22 mouse cellular contexts compared by ENCODE assay signal in genomic region chr5:96130683-96131082, GRCm38 (mm10). TPM values are rescaled to one million over a fixed set of nuclear protein-coding genes. Genes with fewer than 3 reads are reported as not detected.
DNase-seq lines count a peak whose midpoint lies in the region; ATAC-seq and TF ChIP-seq lines count a peak whose summit lies in the region.
"Had no signal": no experiment of that assay in that cellular context is flagged by ENCODE, and none has a peak within 500 bp of the region (broad histone marks: within the 10 kb centered on the region; RNA-seq: fewer than 3 reads in every experiment).

No protein-coding gene starts in this region.

- H3K36me3 ChIP-seq in kidney, postnatal 0 days (ENCODE audit: insufficient read depth, low read length) = peaks cover 8% of the 10 kb centered on the region; the same call in 1 of the 2 replicates
- H3K36me3 ChIP-seq in kidney, embryonic 15.5 days = peaks cover 28% of the 10 kb centered on the region

- intact Hi-C loops in left cerebral cortex, postnatal 14 days (cut with DNase I) = no loop called here

- no peaks in the 10 kb centered on the region; the same call in 1 of the 2 replicates for H3K4me1 ChIP-seq in kidney, postnatal 0 days (replicated peaks; ENCODE audit: insufficient read depth, low read length)
- peaks cover 16% of the 10 kb centered on the region for H3K4me1 ChIP-seq in kidney, embryonic 15.5 days

- peak; percentile 23 for DNase-seq in kidney, postnatal 0 days (ENCODE audit: low spot score)
- DNase-seq in left cerebral cortex, postnatal 14 days (ENCODE audit: low spot score in 2 of 2) = no peak
- DNase-seq: adrenal gland, adult 2 months; adrenal gland, adult 8-10 months; adrenal gland, postnatal 10 days; adrenal gland, postnatal 14 days; adrenal gland, postnatal 25 days; adrenal gland, postnatal 36 days; B cell, adult 2 months; cerebellum, adult 11 months; cerebellum, adult 11-12 months; cerebellum, adult 18-20 months; cerebellum, adult 2 months had no signal

- no peak overlapping the region for H3K4me3 ChIP-seq in kidney, postnatal 0 days (replicated peaks; ENCODE audit: low read depth, low read length)
- H3K4me3 ChIP-seq in kidney, embryonic 15.5 days (replicated peaks) = no peak overlapping the region

- H3K4me2 ChIP-seq in kidney, postnatal 0 days (ENCODE audit: low read length) = no peak overlapping the region
- H3K4me2 ChIP-seq in kidney, embryonic 15.5 days = no peak overlapping the region

- H3K27me3 ChIP-seq in kidney, postnatal 0 days (ENCODE audit: insufficient read depth, low read length) = no peaks in the 10 kb centered on the region
- H3K27me3 ChIP-seq in kidney, embryonic 15.5 days = no peaks in the 10 kb centered on the region
- H3K27me3 ChIP-seq: CH12.LX, Patski had no signal

- TF ChIP-seq CTCF in kidney, postnatal 0 days (IDR thresholded peaks at IDR 0.05; ENCODE audit: low read depth) = no peak

- WGBS in kidney, postnatal 0 days = 77% methylated on average over 2 of the region's 2 CpGs
- WGBS in kidney, embryonic 15.5 days = 79% methylated on average over 2 of the region's 2 CpGs

- H3K27ac ChIP-seq in kidney, postnatal 0 days = no peak overlapping the region
- H3K27ac ChIP-seq in kidney, embryonic 15.5 days = no peak overlapping the region

- ATAC-seq in kidney, postnatal 0 days (replicated peaks; ENCODE audit: low FRiP score, low read depth) = no peak
- no peak for ATAC-seq in kidney, embryonic 15.5 days (replicated peaks; ENCODE audit: low FRiP score)
- ATAC-seq in common myeloid progenitor, adult 5-6 weeks (replicated peaks; ENCODE audit: low read depth, poor library complexity, severe bottlenecking) = peak; percentile 67; the same call in 1 of the 2 replicates
- ATAC-seq in hematopoietic stem cell, adult 5-6 weeks (replicated peaks in 1 of 2; ENCODE audit: insufficient read depth in 1 of 2, low FRiP score in 2 of 2, low TSS enrichment in 1 of 2, low read depth in 1 of 2, poor library complexity in 2 of 2, severe bottlenecking in 2 of 2) = peak; percentile 75 to 87
- no peak for ATAC-seq in cerebellum, adult (ENCODE audit: insufficient number of reproducible peaks, low FRiP score, low TSS enrichment)
- ATAC-seq: activated CD4-positive, CD25-positive, alpha-beta regulatory T cell, adult 4 months; CD4-positive, CD25-positive, alpha-beta regulatory T cell, adult 4 months; Patski had no signal

- no peak overlapping the region for H3K9ac ChIP-seq in kidney, postnatal 0 days (ENCODE audit: low read depth, low read length)
- no peak overlapping the region for H3K9ac ChIP-seq in kidney, embryonic 15.5 days

- no peaks in the 10 kb centered on the region for H3K9me3 ChIP-seq in kidney, postnatal 0 days (replicated peaks; ENCODE audit: low read length)
- no peaks in the 10 kb centered on the region for H3K9me3 ChIP-seq in kidney, embryonic 15.5 days (replicated peaks)
- H3K9me3 ChIP-seq: G1E had no signal

RNA-seq across cellular contexts. Expression of gene Cnot6l, which starts 33.3 kb away (rescaled TPM):
- 37.8 and 42.4 TPM in 2 replicates for polyA plus RNA-seq in kidney, postnatal 0 days (2015; fragmentation: Nextera tagmentation; extraction: Ambion mirVana)
- 21.4 and 27.6 TPM in 2 replicates for polyA plus RNA-seq in kidney, embryonic 15.5 days (2015; fragmentation: Nextera tagmentation; extraction: Ambion mirVana)
- total RNA-seq in common myeloid progenitor, adult 5-6 weeks (2017) = 84.6 and 130 TPM in 2 replicates
- 109 and 128 TPM in 2 replicates for total RNA-seq in hematopoietic stem cell, adult 5-6 weeks (2017)
- total RNA-seq in left cerebral cortex, postnatal 14 days (2021) = 10 to 100 TPM; 67.1 to 69.6 TPM

Comparison
In these comparisons a context has a peak if more than half of its experiments do, and no peak if none do; other contexts are left out.
1. ATAC-seq: peak in common myeloid progenitor, adult 5-6 weeks (single experiment) and hematopoietic stem cell, adult 5-6 weeks (2 of 2); none in kidney, postnatal 0 days (single experiment), kidney, embryonic 15.5 days (single experiment) and cerebellum, adult (single experiment).